Mouse (Mus musculus): ENCODE results near the gene Sgms1.

Sgms1 gene

DNA sequence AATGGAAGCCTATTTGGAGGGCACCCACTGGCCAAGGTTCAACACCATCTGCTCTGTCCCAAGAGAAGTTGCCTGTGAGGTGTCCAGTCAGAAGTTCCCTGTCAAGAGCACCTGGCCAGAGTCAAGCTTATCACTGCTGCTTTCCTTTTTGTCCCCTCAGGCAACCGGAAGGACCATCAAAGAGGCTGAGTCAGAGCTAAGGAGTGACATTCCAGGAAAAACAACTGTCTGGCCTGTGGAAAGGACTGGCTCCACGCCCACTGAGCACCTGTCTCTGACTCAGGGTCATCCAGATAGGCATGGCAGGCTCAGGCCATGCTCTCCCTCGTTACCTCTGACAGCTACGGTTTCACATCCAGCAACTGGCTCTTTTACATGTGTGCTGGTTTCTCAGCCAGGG is 147.4 kb downstream of the Sgms1 start:
- DNase-seq (ENCODE audit: low read depth): no peak

DNA sequence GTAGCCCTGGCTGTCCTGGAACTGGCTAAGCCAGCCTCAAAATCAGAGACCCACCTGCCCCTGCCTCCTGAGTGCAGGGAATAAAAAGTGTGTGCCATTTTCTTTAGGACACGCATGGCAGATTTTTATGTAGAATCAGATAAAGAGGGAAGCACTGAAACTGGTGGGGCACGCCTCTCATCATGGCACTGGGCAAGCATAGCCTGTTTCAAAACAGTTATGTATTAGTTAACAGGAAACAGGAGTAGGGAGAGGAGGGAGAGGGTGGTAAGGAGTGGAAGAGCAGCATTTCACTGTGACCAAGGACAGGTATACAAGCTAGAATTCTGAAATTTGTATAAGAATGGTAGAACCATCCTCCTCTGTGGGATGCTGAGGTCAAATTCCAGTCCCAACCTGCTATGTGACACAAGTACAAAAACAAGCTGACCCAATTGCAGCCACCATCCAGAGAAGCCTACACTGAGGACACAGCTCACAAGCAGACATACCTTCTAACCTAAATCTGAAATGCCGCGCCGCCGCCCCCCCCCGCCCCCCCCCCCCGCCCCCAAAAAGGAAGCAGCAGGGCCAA is 149.0 kb downstream of the Sgms1 start:
- no peak for DNase-seq (ENCODE audit: low read depth)

DNA sequence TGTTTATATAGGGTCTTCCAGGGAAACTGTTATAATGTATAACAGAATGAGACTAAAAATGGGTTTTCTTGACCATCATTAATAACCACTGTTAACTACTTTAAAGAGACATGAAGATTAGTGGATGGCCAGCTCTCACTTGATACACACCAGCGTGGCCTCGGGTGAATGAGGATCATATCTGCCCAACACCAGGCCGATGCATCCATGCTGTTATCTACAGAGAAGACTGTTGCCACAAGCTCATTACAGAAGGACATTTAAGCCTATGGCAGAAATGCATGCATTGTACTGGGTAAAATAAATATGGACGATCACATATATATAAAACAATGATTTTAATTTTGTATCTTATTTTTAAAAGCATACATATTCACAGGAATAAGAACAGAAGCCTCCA is 149.6 kb downstream of the Sgms1 start:
- DNase-seq (ENCODE audit: low read depth): no peak

DNA sequence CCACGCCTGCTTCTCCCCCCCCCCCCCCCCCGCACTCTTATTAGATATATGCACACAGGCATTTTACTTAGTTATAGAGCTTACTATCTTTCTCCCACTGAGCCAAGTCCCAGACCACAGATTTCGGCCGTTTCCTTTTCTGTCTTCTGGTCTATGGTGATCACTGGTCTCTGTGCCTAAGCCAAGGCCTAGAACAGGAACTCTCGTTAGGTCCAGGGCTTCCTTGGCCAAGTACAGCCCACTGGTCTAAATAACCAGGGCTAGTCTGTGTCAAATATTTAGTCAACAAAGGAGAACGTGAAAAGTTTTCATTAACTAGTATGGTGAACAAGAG is 150.1 kb downstream of the Sgms1 start:
- DNase-seq (ENCODE audit: low read depth): no peak

DNA sequence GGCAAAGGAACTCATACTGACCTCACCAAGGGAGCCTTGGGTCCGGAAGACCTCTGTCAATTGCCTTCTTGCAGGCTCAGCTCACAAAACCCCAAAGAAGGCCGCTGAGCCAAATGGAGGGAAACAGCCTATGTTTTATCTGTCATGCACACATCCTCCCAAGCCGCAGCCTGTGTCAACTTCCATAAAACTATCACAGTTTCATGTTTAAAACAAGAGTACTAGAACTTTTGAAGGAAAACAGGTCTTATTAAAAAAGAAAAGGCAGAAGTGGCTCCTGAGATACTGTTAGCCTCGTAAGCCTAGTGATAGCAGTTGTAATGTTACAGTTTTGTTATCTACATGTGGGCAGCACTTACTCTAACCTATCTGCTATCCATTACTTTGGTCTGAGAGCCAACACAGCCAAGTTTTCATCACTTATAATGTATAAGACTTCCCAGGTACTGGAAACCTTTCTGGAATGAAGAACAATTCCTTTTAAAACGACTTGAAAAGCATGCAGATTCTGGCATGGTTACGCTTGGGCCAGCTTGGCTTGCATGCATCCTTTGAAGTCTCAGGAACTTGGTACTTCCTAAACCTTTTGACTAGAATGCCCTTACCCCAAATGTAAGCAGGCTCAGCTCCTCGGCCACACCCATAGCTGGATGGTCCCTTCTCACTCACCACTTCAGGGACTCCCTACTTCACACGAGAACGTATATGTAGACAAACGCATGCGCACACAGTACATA is 150.6 kb downstream of the Sgms1 start:
- no peak for DNase-seq (ENCODE audit: low read depth)

DNA sequence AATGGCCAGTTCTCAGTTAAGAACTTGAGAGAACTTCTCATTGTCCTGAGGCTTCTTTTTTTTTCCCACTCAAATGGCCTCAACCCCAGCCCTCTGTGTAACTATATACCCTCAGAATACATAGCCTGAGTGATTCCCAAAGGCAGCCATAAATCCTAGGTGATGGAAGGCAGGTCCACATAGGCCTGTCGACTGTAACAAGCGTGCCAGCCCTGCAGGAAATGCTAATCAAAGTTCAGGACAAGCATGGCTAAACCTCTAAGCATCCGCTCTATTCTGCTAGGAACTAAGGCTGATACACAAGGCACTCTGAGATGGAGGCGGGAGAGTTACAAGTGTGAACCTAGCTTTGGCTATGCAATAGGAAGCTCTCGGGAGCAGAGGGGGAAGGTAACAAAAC is 151.8 kb downstream of the Sgms1 start:
- DNase-seq (ENCODE audit: low read depth): no peak

DNA sequence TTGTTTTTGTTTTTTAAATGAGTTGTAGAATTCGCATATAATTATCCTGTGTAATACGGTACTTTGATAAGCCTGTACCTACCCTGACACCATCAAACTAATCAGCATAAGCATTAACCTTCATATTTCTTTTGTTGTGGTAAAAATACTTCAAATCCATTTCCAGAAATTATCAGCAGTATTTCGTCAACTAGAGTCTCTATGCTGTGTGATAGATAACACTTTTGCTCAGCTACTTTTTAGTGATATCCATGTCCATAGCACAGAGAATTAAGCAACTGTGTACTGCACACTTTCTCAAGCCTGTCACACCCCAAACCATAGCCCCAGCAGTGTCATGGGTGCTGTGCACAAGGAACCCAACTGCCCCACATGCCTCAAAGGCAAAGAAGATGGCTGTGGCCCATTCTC is 152.3 kb downstream of the Sgms1 start:
- no peak for DNase-seq (ENCODE audit: low read depth)

DNA sequence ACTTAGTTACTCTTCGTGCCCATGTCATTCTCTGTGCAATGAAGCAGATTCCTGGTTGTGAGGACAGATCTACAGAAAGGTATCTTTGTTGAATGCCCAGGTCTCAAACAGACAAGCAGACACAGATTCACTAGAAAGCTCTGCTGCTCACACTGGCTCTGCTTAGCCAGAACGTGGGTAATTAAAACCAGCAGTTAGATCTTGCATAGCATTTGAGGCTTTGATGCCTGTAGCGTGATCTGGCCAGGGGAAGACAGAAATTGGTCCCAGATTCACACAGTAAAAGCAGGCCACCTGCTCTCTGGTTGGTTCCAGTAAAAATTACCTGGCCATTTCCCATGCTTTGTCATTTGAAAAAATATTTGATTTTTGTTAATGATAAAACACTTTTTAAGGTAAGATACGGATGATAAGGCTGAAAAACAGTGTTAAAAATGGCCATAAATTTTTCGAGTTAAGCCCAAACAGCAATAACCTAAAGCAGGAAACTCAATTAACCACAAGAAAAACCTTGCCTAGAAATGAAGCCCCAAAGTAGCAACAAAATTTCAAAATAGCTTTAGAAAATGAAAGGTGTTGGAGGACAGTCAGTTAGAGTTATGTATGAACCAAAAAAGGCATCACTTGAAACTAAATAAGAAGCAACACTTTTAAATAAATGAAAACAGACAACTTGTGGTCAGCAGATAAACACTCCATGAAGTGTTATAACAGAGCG is 154.6 kb downstream of the Sgms1 start:
- DNase-seq (ENCODE audit: low read depth): no peak

DNA sequence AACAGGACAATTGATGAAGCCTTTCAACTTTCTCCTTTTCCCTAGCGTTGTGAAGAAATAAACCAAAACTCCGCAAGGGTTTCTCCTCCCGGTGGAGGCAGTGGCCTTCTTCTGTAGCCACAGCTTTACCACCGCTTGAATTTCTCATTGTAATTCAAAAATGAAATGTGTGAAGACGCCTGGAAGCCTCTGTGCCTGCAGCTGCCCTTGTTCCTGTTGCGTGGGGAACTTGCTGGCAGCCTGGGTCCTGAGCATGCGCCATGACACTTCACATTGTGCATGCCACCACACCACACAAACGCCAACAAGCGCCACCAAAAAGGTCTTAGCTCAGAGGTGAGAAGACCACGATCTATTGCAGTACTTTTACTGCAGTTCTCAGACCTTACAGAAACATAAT is 158.2 kb downstream of the Sgms1 start:
- DNase-seq (ENCODE audit: low read depth): no peak

DNA sequence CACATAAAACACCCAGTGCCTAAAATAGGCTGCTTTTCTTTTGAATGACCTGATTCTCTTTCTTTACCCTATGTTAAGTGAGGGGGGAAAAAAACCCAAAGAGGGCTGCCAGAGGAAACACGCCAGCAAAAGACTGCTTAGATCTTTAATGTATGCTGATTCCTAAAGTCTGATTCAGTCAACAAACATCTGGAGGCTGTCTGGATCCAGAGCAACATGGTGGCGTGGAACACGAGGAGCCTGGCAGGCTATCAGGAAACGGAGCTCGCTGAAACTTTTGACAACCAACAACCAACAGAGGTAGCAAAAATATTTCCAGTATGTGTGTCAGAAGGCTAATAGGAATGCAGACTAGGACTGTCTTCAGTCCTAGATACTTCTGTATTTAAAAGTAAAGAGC is 158.7 kb downstream of the Sgms1 start:
- no peak for DNase-seq (ENCODE audit: low read depth)

DNA sequence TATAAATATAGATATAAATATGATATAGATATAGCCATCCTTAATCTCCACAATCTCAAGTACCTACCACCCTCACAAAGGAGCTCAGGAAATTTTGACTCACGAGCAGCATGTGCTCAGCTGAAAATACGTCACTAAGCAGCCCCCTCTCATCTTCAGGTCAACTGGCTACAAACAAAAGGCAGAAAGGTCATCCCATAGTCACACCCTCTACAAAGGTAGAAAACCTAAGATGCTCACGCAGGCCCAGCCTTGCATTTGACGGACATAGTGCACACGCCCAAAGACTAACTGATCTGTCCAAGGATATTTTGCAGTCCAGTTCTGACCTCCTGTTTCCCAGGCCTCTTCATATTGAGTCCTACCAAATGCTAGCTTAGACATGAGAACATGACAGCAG is 159.2 kb downstream of the Sgms1 start:
- no peak for DNase-seq (ENCODE audit: low read depth)

DNA sequence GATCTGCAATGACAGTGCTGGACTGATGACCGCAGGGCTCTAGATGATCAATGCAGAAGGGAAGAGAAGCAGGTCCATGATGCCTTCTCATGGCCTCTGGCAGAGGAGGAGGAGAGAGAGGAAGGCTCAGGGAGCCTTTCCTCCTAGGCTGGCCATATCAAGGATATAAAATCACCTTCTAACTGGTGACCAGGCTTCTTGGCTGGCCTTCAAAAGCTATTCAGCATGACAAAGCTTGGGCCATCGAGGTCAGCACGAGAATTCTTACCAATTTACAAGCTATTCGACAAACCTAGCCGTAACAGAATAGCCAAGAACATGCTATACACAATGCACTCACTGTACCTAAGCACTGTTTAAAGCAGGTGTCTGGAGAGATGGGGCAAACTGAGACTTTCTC is 159.7 kb downstream of the Sgms1 start:
- no peak for DNase-seq (ENCODE audit: low read depth)

DNA sequence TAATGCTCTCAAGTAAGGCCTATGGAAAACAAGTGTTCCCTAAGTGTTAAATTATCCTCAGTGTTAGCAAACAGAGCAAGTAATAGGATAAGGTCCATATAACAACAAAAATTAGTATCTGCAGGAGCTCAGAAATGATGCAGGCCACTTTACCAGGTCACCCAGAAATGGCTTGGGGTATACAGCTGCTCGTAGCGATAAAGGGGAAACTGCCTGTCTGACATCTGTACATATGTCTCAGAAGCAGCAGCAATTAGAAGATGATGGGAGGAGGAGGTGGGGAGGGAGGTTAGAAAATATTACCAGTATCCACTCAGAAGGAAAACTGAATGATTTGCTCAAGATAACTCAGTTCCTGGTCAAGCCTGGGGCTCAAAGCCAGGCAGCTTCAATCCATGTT is 162.3 kb downstream of the Sgms1 start:
- DNase-seq (ENCODE audit: low read depth): no peak

DNA sequence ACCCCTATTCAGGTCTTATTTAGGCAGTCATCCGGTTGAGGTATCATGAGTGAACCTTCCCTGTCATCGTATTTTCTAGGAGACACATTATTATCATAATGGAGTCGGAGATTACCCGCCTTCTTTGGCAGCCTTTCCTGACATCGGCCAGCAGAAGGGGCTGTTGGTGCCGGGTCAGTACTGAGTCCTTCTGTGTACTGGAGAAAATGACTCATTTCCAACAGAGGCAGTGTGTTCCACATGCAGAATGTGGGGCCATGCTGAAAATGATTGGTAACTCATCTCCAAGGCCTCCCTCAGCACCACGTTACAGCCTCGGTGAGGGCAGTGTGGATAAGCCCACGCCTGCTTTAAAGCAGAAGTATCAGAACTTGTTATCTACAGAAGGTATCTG is 164.4 kb downstream of the Sgms1 start:
- no peak for DNase-seq (ENCODE audit: low read depth)

DNA sequence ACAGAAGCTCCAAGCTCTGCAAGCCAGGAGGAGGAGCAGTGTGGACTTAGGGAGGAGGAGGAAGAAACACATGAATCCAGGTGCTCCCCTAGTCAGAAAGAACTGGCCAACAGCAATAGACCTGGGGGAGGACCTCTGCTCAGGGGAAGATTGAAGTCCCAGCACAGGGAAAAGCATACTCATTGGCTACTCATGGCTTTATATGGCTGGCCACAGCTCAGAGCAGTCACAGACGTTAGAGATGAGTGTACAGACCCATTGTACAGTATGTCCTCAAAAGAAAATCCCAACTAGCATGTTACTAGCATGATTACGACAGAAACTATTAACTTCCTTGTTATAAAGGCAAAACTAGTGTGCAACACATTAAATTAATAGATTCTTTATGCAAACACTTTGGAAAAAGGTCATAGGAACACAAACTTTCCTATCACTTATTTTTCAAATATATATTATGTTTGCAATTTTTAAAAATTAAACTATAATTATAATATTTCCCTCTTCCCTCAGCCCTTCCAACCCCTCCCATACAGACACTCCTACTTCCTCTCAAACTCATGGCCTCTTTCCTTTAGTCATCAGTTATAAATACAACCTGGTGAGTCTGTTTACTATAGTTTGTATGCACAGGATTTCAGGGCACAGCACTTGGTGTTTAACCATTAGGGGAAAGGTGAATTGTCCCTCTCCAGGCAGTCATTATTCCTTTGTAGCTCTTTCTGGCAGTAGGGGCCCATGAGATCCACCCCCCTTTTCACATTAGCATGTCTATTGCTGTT is 165.0 kb downstream of the Sgms1 start:
- no peak for DNase-seq (ENCODE audit: low read depth)

DNA sequence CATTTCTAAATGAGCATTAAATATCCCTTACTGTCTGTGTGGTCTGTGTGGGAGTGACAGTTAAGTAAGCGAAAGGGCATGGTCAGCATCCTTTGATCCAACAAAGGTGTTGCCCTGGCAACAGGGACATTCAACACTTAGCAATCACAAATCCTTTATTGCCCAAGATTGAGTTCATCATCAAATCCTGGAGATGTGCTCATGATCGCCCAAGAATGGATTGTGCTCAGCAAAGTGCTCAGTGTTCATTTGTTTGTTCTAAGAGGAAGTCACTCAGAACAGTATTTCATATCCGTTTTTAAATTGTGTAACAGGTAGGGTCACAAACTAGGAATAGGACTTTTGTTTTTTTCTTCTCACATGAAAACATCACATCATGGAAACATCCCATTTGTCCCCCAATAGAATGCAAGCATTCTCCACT is 165.8 kb downstream of the Sgms1 start:
- no peak for DNase-seq (ENCODE audit: low read depth)

DNA sequence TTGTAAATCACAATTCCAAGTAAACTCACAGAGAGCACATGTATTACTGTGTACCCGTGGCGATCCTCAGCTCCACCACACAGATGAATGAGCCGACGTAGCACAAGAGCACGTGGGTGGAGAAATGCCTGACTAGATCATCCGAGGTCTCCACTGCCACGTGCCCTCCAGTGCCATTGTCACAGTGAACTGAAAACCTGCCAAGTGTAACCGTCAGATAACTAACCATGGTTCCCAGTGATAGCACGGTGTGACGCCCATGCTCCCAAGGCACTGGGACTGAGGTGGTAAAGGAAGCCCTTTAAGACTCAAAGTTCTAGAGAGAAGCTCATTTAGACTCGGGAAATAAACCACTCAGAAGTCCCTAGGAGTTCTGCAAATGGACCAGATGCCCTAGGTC is 167.4 kb downstream of the Sgms1 start:
- DNase-seq (ENCODE audit: low read depth): no peak

DNA sequence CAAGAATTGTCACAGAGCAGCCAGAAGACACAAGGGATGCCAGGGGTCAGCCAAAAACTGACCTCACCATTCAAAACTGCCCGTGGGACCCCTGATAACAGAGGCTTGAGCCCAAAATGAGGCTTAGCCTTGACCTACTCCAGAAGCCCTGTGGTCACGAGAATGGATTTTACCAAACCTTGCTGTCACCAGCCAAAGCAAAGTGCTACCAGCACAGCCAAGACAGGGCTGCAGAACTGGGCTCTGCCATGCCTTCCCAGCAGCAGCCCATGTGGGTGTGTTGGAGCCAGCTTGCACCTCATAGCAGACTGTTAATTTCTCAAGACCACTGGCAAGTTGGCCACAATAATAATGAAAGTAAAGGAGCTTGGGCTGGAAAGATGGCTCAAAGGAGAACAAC is 168.5 kb downstream of the Sgms1 start:
- no peak for DNase-seq (ENCODE audit: low read depth)

DNA sequence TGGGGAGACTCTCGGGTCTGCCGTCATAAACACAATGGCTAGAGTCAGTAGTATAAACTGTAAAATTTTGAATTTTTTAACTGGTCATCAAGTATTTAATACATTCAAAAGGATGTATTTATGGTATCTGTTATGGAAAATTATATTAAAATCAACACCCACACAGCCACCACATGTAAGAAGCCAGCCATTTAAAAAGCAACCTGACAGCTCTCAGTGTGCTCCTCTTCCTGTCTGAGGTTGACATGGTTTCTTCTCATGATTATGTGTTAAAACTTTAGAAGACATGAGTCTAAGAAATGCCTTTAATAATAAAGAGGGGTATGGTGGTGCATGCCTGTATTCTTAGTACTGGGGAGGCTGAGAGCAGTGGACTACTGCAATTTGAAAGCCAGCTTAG is 172.8 kb downstream of the Sgms1 start:
- no peak for DNase-seq (ENCODE audit: low read depth)

DNA sequence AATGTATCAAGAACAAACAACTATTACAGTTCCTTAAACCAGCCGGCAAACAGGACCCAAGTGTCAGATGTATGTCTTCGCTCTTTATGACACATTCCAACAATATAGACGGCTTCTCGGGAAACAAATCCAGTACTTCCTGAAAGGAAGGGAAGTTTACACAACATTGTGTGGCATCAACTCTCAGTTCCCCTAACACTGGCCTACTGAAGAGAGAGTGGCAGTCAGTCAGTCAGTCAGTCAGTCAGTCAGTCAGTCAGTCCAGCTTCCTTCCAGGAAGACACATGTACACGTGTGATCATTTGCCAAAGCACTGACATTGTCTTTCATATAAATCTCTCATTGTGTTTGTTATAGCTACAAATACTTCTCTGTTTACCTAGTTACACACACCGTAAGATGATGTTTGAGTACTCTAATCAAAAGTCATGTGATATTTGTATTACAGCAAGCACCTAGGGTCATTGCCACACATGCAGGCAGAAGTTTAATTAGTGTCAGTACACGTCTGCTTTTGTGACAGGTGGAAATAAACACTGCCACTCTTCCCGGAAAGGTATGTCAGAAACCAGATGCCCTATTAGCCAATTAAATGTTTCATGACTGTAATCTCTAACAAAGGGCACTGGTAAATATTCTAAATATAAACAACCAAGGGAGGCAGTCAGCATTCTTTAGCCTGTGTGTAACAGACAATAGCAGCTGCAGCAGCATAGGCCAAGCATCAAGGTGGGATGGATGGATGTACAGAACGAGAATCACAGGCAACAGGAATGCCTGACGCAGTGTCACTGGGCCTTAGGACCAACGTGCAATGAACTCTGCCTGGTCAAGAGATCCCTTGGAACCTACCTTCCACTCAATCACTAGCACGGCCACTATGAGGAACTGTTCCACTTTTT is 174.4 kb downstream of the Sgms1 start:
- DNase-seq (ENCODE audit: low read depth): no peak

DNA sequence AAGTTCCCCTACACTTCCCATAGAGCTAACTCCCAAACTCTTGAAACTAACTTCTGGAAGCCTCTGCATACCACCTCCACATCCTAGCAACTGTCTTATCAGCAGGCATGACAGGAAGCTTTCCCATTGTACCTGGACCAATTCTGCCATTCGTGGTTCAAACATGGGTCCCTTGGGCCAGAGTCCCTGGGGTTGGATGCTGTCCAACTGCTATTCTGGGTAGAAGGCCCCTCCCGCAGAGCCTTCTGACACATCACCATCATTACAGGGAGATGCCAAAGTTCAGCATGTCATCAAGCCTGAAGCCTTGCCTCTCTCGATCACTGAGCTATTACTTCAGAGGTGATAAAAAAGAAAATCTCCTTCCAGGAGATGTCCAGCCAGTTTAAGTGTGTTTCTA is 175.9 kb downstream of the Sgms1 start:
- no peak for DNase-seq (ENCODE audit: low read depth)

DNA sequence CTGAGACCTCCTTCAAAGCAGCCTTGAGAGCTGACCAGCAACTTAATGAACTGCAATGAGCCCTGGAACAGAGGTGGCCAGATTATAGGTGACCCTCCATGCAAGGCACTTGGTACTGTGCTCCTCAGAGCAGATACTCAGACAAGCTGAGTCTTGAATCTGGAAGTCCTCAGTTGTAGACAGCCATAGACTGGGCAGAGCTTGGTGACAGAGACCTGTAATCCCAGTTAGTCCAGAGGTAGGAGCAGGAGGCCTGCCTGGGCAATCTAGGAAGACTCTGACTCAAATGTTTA is 178.3 kb downstream of the Sgms1 start:
- DNase-seq (ENCODE audit: low read depth): no peak

All from c-Kit-positive CD71-negative TER-119-negative erythroid progenitor cells, embryonic 14.5 days (primary cell).